ENCODE assay signal across 8 mouse cellular contexts in the genomic region with DNA sequence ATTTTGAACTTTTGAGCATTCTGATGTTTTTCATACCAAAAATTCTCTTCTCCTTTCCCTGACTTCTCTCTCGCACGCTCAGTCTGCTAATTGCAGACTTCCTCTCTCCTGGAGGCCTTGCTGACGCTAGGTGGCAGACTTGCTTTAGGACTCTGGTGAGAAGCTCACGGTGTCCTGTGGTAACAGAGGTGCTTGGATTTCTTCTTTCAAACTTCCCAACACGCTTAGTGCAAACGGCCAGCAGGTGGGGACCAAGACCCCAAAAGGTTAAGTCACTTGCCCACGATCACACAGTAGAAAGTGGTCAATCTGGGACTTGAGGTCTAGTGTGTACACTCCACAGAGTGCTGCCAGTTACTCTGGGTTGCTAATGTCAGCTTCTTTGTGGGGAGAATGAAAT. TPM values are rescaled to one million over a fixed set of nuclear protein-coding genes. Genes with fewer than 3 reads are reported as not detected.
A peak's percentile ranks its signal among the peaks of the same experiment; 100 is the strongest.
DNase-seq lines count a peak whose midpoint lies in the region; ATAC-seq and TF ChIP-seq lines count a peak whose summit lies in the region.

No protein-coding gene starts in this region.

- no peak overlapping the region for H3K4me3 ChIP-seq in G1E (ENCODE audit: low read depth, low read length)
- no peak overlapping the region for H3K4me3 ChIP-seq in forebrain, postnatal 0 days (ENCODE audit: low read depth, low read length)
- H3K4me3 ChIP-seq in intestine, embryonic 16.5 days (ENCODE audit: low read length) = no peak overlapping the region
- no peak overlapping the region for H3K4me3 ChIP-seq in midbrain, embryonic 14.5 days (replicated peaks; ENCODE audit: low read depth, low read length)

- no peak for TF ChIP-seq POLR2A in brain, embryonic 14.5 days (IDR thresholded peaks at IDR 0.05; ENCODE audit: borderline replicate concordance, extremely low read depth, insufficient read depth, insufficient read length, poor library complexity, severe bottlenecking)

- no peaks in the 10 kb centered on the region for H3K4me1 ChIP-seq in G1E (ENCODE audit: insufficient read depth, low read depth, low read length)
- H3K4me1 ChIP-seq in forebrain, postnatal 0 days (ENCODE audit: insufficient read depth) = no peaks in the 10 kb centered on the region
- no peaks in the 10 kb centered on the region for H3K4me1 ChIP-seq in intestine, embryonic 16.5 days (ENCODE audit: control insufficient read depth, insufficient read depth, low read length)
- no peaks in the 10 kb centered on the region for H3K4me1 ChIP-seq in midbrain, embryonic 14.5 days (ENCODE audit: control insufficient read depth, insufficient read depth, low read length)

- no peak overlapping the region for H3K4me2 ChIP-seq in forebrain, postnatal 0 days (ENCODE audit: low read depth)
- no peak overlapping the region for H3K4me2 ChIP-seq in intestine, embryonic 16.5 days (ENCODE audit: low read depth, low read length)
- H3K4me2 ChIP-seq in midbrain, embryonic 14.5 days (ENCODE audit: low read length) = no peak overlapping the region

- H3K27ac ChIP-seq in forebrain, postnatal 0 days (ENCODE audit: low read depth, low read length) = no peak overlapping the region
- no peak overlapping the region for H3K27ac ChIP-seq in intestine, embryonic 16.5 days (ENCODE audit: low read length)
- no peak overlapping the region for H3K27ac ChIP-seq in midbrain, embryonic 14.5 days (replicated peaks; ENCODE audit: low read depth, low read length)

- no peaks in the 10 kb centered on the region for H3K9me3 ChIP-seq in G1E (replicated peaks)
- H3K9me3 ChIP-seq in forebrain, postnatal 0 days (ENCODE audit: low read length) = no peaks in the 10 kb centered on the region
- no peaks in the 10 kb centered on the region for H3K9me3 ChIP-seq in intestine, embryonic 16.5 days (ENCODE audit: control insufficient read depth, low read length)
- no peaks in the 10 kb centered on the region for H3K9me3 ChIP-seq in midbrain, embryonic 14.5 days (ENCODE audit: control insufficient read depth, low read length)

- H3K27me3 ChIP-seq in G1E (ENCODE audit: insufficient read depth, low read length) = no peaks in the 10 kb centered on the region
- H3K27me3 ChIP-seq in forebrain, postnatal 0 days (ENCODE audit: insufficient read depth, low read length) = no peaks in the 10 kb centered on the region
- H3K27me3 ChIP-seq in intestine, embryonic 16.5 days (replicated peaks; ENCODE audit: control insufficient read depth, insufficient read depth, low read length) = no peaks in the 10 kb centered on the region
- H3K27me3 ChIP-seq in midbrain, embryonic 14.5 days (ENCODE audit: control insufficient read depth, insufficient read depth, low read length) = no peaks in the 10 kb centered on the region

- WGBS in forebrain, postnatal 0 days = 9% methylated on average over 7 of the region's 7 CpGs
- 9% methylated on average over 7 of the region's 7 CpGs for WGBS in intestine, embryonic 16.5 days
- 11% methylated on average over 7 of the region's 7 CpGs for WGBS in midbrain, embryonic 14.5 days

- no peak overlapping the region for H3K9ac ChIP-seq in forebrain, postnatal 0 days
- no peak overlapping the region for H3K9ac ChIP-seq in intestine, embryonic 16.5 days (ENCODE audit: low read depth, low read length)
- no peak overlapping the region for H3K9ac ChIP-seq in midbrain, embryonic 14.5 days (replicated peaks; ENCODE audit: low read length)

- intact Hi-C loops in left cerebral cortex, postnatal 25 days (cut with DNase I) = loop anchor here (2.0 kb wide), 2 partner anchors 1050 to 1078 kb away; no protein-coding TSS in a partner anchor

- peaks cover 89% of the 10 kb centered on the region for H3K36me3 ChIP-seq in G1E (replicated peaks)
- peaks cover 29% of the 10 kb centered on the region for H3K36me3 ChIP-seq in forebrain, postnatal 0 days (ENCODE audit: insufficient read depth)
- peaks cover 11% of the 10 kb centered on the region; the same call in 1 of the 2 replicates for H3K36me3 ChIP-seq in intestine, embryonic 16.5 days (ENCODE audit: control insufficient read depth, insufficient read depth, low read length)
- H3K36me3 ChIP-seq in midbrain, embryonic 14.5 days (ENCODE audit: control insufficient read depth, insufficient read depth, low read length) = peaks cover 43% of the 10 kb centered on the region

- TF ChIP-seq CTCF in G1E (IDR thresholded peaks at IDR 0.05; ENCODE audit: low read depth, low read length) = no peak
- peak; percentile 88 for TF ChIP-seq CTCF in brain, embryonic 14.5 days (IDR thresholded peaks at IDR 0.05; ENCODE audit: borderline replicate concordance, extremely low read depth, insufficient read depth, insufficient read length)
- peak; percentile 93 for TF ChIP-seq CTCF in forebrain, postnatal 0 days (IDR thresholded peaks at IDR 0.05; ENCODE audit: low read depth)

- peak; percentile 28 for DNase-seq in G1E (ENCODE audit: low spot score)
- peak; percentile 92 for DNase-seq in brain, embryonic 14.5 days (ENCODE audit: low read depth)
- peak; percentile 87 for DNase-seq in forebrain, postnatal 0 days
- DNase-seq in left cerebral cortex, postnatal 25 days (ENCODE audit: low spot score in 2 of 2) = peak; percentile 70 to 77
- peak; percentile 93 for DNase-seq in midbrain, embryonic 14.5 days
- peak; percentile 16 to 54 for DNase-seq in spleen, adult 18-20 months

- ATAC-seq in G1E (ENCODE audit: extremely low read depth, insufficient number of reproducible peaks, low FRiP score, poor library complexity, severe bottlenecking) = peak; percentile 34; the same call in 1 of the 2 replicates
- ATAC-seq in forebrain, postnatal 0 days = peak; percentile 90
- ATAC-seq in intestine, embryonic 16.5 days = peak; percentile 77
- ATAC-seq in midbrain, embryonic 14.5 days (ENCODE audit: low FRiP score, low TSS enrichment) = peak; percentile 40
- ATAC-seq in activated CD4-positive, CD25-positive, alpha-beta regulatory T cell, adult 4 months = no peak

RNA-seq across cellular contexts. Expression of a gene that starts 13.9 kb away (rescaled TPM):
- total RNA-seq in G1E (2014; fragmentation: Nextera tagmentation) = 4.9 and 5.4 TPM in 2 replicates
- 26.8 and 27.1 TPM in 2 replicates for total RNA-seq in G1E (2017)
- 2.4 and 2.8 TPM in 2 replicates for polyA plus RNA-seq in G1E (2012)
- polyA plus RNA-seq in brain, embryonic 14.5 days (2012; rRNA removed) = 10.2 and 10.4 TPM in 2 replicates
- total RNA-seq in forebrain, postnatal 0 days (2014; rRNA removed) = 17.2 and 18.3 TPM in 2 replicates
- polyA plus RNA-seq in forebrain, postnatal 0 days (2015; fragmentation: Nextera tagmentation; extraction: Ambion mirVana) = 13.6 and 13.9 TPM in 2 replicates
- polyA plus RNA-seq in intestine, embryonic 16.5 days (2015; fragmentation: Nextera tagmentation; extraction: Ambion mirVana) = 16.3 and 16.7 TPM in 2 replicates
- total RNA-seq in left cerebral cortex, postnatal 25 days (2021) = 10 to 100 TPM; 12.6 to 13.0 TPM
- 14.4 and 19.2 TPM in 2 replicates for polyA plus RNA-seq in midbrain, embryonic 14.5 days (2014; fragmentation: Nextera tagmentation; extraction: Ambion mirVana)
- 10 to 100 TPM in 1 of 2 experiments, 1 to 10 TPM in 1; 9.2 to 10.5 TPM for polyA plus RNA-seq in activated CD4-positive, CD25-positive, alpha-beta regulatory T cell, adult 4 months (2017; shearing (Covaris generic))

RNA-seq across cellular contexts. Expression of a gene that starts 32.8 kb away (rescaled TPM):
- total RNA-seq in G1E (2014; fragmentation: Nextera tagmentation) = 90.1 and 106 TPM in 2 replicates
- total RNA-seq in G1E (2017) = 43.8 and 48.6 TPM in 2 replicates
- 37.7 and 41.9 TPM in 2 replicates for polyA plus RNA-seq in G1E (2012)
- 55.9 and 72.5 TPM in 2 replicates for polyA plus RNA-seq in brain, embryonic 14.5 days (2012; rRNA removed)
- total RNA-seq in forebrain, postnatal 0 days (2014; rRNA removed) = 153 and 157 TPM in 2 replicates
- 83.5 and 111 TPM in 2 replicates for polyA plus RNA-seq in forebrain, postnatal 0 days (2015; fragmentation: Nextera tagmentation; extraction: Ambion mirVana)
- polyA plus RNA-seq in intestine, embryonic 16.5 days (2015; fragmentation: Nextera tagmentation; extraction: Ambion mirVana) = 50.6 and 50.9 TPM in 2 replicates
- total RNA-seq in left cerebral cortex, postnatal 25 days (2021) = 100 to 1,000 TPM; 192 to 196 TPM
- 86.5 and 100 TPM in 2 replicates for polyA plus RNA-seq in midbrain, embryonic 14.5 days (2014; fragmentation: Nextera tagmentation; extraction: Ambion mirVana)
- polyA plus RNA-seq in activated CD4-positive, CD25-positive, alpha-beta regulatory T cell, adult 4 months (2017; shearing (Covaris generic)) = 10 to 100 TPM; 19.1 to 20.3 TPM

Comparison
In these comparisons a context has a peak if more than half of its experiments do, and no peak if none do; other contexts are left out.
1. DNase-seq: peak in every context shown above with its lines; median percentile 93 in midbrain, embryonic 14.5 days; 92 in brain, embryonic 14.5 days; 87 in forebrain, postnatal 0 days; 74 in left cerebral cortex, postnatal 25 days; 35 in spleen, adult 18-20 months; 28 in G1E.